Mouse (Mus musculus): ENCODE results near the gene Rsl1d1. TPM values are rescaled to one million over a fixed set of nuclear protein-coding genes. Genes with fewer than 3 reads are reported as not detected.
"Not testable (repeated sequence)": the region's sequence is repeated elsewhere in the genome, so short reads cannot be mapped to it uniquely, and the experiment has no call there.

The Rsl1d1 gene
- total RNA-seq, 1 experiment from 2014 or later, result 71.5 TPM

DNA sequence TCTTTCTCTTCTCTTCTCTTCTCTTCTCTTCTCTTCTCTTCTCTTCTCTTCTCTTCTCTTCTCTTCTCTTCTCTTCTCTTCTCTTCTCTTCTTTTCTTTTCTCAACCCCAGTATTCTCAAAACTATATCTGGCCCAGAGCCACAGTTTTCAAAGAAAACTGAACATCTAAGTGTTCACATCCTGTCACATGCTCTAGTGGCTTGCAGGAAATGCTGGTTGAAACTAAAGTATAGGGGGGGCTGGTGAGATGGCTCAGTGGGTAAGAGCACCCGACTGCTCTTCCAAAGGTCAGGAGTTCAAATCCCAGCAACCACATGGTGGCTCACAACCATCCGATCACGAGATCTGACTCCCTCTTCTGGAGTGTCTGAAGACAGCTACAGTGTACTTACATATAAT, 45.4 kb downstream of the Rsl1d1 start:
- DNase-seq, result not testable (repeated sequence)

DNA sequence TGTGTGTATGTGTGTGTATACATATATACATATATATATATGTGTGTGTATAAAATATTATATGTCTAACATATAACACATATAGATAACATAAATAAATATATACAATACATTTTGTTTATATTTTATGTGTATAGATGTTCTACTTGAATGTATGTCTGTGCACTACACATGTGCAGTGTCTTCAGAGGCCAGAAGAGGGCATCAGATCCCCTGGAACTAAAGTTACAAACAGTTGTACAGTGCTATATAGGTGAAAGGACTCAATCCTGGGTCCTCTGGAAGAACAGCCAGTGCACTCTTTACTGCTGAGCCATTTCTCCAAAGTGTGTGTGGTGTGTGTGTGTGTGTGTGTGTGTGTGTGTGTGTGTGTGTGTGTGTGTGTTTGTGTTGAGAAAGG, 48.6 kb downstream of the Rsl1d1 start:
- DNase-seq, result no peak

DNA sequence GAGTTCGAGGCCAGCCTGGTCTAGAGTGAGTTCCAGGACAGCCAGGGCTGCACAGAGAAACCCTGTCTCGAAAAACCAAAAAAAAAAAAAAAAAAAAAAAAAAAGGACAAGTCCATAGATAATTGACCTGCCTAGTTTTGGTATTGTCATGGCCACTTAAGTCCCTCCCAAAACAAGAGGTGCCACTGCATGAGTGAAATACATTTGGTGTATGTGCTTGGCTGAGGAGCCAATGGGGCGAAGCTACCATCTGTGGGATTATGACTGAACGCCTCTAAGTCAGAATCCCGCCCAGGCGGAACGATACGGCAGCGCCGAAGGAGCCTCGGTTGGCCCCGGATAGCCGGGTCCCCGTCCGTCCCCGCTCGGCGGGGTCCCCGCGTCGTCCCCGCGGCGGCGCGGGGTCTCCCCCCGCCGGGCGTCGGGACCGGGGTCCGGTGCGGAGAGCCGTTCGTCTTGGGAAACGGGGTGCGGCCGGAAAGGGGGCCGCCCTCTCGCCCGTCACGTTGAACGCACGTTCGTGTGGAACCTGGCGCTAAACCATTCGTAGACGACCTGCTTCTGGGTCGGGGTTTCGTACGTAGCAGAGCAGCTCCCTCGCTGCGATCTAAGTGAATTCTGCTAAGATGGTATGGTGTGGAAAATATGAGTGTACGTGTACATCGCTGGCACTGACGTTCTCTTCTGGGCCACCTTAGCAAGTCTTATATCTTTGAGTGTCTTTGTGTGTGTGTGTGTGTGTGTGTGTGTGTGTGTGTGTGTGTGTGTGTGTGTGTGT, 59.2 kb downstream of the Rsl1d1 start:
- peak; percentile 100 for DNase-seq

Small RNAs within 50 kb of the gene (microRNA-seq; reads per million reads assigned to microRNA genes)
- 42.5 to 50.5 reads per million in 2 experiments for gene Gm23935

Other genes starting within 250 kb of the Rsl1d1 start
- gene Snn, start 142.4 kb downstream of the Rsl1d1 start, total RNA-seq (2021), result 12.5 and 16.7 TPM in 2 replicates
- gene Litaf, start 137.2 kb downstream of the Rsl1d1 start, total RNA-seq (2021), result 38.6 and 46.5 TPM in 2 replicates
- gene Txndc11, start 68.7 kb downstream of the Rsl1d1 start, total RNA-seq (2021), result 43.9 and 44.1 TPM in 2 replicates
- 93.1 and 98.6 TPM in 2 replicates for gene Zc3h7a, start 26.9 kb downstream of the Rsl1d1 start, total RNA-seq (2021)
- 131 and 177 TPM in 2 replicates for gene Gspt1, start 51.0 kb upstream of the Rsl1d1 start, total RNA-seq (2021)
- not detected in 2 replicates for gene Tnfrsf17, start 110.5 kb upstream of the Rsl1d1 start, total RNA-seq (2021)
- gene Snx29, start 119.6 kb upstream of the Rsl1d1 start, total RNA-seq (2021), result 16.1 and 20.7 TPM in 2 replicates

Data from adrenal gland, postnatal 25 days (tissue).